Mouse (Mus musculus) right cerebral cortex, postnatal 10 days (tissue): ENCODE measurements at regions not wholly inside any gene's neighbourhood (a gene's known extent, or its start where the extent isn't known, plus 50 kb on each side); places are given as distances from the start of the nearest gene placed in this dataset.

Experiments used
- DNase-seq, 2 experiments: peaks; one replicate each; pipeline ENCODE4 v3.0.0; 2021; ENCODE audit warnings: low spot score in 2 of 2

DNA sequence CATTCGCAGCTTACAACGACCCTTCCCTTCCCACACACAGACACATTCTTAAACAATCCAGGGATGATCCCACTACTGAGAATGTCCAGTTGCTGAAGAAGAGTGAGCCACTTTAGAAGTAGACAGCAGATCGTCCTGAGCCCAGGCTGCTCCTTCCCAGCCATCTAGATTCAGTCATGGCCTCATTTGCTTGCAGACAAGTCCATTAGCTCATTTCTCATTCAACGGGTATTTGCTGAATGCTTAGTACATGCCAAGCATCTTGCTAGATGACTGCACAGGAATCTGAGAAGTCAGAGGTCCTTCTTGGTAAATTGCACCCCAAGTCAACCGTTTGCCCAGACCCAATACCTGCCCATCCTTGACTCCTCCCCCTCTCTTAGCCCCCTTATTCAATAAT lies 57.8 kb downstream of the Ier5 start:
- no peak for DNase-seq

- DNase-seq = no peak
These were observed 58.5 kb downstream of the Ier5 start for GRCm38 (mm10) chr1:155040939-155041371.

DNA sequence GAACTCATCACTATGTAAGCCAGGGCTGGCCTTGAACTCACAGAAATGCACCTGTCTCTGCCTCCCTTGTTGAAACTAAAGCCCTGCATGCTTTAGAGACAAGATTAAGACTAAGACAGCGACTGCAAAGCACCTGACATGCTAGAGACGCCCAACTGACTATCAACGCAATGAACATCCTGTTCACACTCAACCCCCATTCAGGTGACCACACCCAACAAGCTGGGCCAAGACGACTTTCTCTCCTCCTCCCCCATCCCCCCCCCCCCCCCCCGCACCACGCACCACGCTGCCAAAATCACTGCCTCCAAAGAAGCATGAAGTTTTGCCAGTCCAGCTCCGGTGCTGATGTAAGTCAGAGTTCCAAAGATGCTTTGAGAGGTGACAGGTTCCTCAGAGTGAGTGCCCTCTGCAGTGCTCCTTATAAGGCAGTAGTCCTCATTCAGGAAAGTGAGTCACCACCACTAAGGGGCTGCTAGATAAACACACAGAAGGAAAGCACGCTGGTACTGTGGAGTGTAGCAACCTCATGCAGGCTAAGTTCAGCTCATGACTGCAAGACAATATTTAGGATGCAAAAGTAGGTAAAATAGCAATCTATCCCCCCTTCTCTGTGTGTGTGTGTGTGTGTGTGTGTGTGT lies 59.2 kb downstream of the Ier5 start:
- DNase-seq = no peak

DNA sequence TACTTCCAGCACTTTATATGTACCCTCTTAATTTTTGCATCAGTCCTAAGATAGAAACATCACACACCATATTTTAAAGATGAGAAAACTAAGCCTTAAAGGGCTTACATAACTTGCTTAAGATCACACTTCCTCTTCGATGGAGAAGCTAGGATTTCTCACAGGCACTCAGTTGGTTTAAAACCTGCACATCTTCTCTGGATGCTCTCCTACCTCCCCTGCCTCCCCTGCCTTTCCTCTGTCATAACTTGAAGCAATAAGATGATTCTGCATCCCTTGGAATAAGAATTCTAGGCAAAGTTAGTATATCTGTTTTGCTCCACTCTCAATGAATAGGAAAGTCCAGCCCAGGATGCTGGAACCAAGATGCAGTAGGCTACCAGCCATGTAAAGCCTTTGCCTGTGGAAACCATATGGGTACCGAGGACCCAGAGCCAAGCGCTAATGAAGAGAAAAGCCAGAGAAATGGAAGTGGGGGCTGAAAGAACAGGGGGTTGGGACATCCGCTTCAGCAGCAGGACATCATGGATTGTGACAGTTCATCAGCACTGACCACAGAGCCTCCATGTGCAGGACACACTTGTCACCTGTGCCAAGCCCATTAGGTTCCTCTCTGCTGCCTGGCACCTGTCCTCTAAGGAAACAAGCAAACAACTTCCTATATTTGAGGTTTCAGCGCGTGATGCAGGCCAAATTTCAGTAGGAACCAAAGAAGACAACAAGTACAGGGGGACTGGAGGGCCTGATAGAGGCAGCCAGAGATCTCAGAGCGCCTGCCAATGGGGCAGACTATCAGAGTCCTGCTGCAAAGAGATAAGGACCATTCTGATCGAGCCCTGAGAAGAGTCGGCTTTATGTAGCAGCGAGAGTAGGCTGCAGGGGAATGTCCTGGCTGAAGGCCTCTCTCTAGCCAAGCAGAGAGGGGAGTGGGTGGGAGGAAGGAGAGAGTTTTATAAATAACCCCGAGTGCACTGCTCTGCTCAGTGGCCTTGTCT lies 60.5 kb downstream of the Ier5 start:
- no peak for DNase-seq

GRCm38 (mm10) chr1:155037479-155037878 lies 62.0 kb downstream of the Ier5 start:
- DNase-seq = no peak

GRCm38 (mm10) chr1:155030908-155031307 lies 68.5 kb downstream of the Ier5 start:
- no peak for DNase-seq

- DNase-seq = no peak
These were observed 70.1 kb downstream of the Ier5 start for GRCm38 (mm10) chr1:155029195-155029879.

GRCm38 (mm10) chr1:155028735-155029134 lies 70.7 kb downstream of the Ier5 start:
- no peak for DNase-seq

- DNase-seq = no peak
These were observed 71.3 kb downstream of the Ier5 start for GRCm38 (mm10) chr1:155028147-155028546.

DNA sequence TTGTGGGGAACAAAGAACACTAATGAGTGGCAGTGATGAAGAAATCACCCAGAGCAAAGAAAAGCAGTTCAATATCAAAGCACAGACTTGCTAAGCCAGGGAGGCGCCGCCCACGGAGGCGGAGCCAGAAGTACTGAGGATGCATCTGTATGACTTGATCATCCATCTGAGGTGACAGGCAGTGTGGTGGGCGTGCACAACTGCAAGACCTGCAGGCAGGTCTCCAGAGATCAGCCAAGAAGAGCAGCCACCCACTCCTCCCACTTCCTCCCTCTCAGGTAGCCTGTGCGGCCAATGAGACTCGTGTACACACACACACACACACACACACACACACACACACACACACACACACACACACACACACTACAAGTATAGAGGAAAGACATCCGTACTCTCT lies 71.9 kb downstream of the Ier5 start:
- peak; percentile 53 to 57 for DNase-seq

- peak; percentile 88 to 89 for DNase-seq
These were observed 73.5 kb downstream of the Ier5 start for GRCm38 (mm10) chr1:155025862-155026478.

DNA sequence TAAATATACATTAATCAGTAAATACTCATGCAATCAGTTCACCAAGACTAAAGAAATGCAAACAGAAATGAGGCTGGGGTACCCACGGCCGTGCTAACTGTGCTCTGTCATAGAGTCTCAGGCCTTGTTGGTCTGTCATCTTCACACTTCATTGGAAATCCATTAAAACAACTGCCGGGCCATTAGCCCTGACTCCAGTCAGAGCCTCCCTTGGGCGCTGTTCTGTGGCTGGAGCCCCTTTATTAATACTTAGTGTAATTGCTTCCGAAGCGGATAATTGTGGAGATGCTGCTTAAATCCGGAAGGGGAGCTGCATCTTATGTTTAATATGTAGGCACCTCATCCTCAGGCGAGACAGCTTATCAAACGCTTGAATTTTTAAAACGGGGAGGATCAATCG lies 76.1 kb downstream of the Ier5 start:
- no peak for DNase-seq

DNA sequence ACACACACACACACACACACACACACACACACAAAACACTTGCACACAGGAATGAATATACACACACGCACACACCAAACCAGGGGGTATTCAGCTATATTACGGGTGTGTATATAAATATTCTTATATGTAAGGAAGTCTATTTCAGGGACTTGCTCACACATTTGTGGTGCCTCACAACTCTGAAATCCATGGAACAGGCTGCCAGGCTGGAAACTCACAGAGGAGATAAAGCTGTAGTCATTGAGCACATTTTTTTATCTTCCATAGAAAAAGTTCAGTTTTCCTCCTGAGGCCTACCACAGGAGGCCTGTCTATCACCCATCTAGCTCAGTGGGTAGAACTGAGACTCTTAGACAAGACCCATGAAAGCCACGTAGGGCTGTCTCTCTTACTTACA lies 83.8 kb downstream of the Ier5 start:
- DNase-seq = peak; percentile 51 to 70

DNA sequence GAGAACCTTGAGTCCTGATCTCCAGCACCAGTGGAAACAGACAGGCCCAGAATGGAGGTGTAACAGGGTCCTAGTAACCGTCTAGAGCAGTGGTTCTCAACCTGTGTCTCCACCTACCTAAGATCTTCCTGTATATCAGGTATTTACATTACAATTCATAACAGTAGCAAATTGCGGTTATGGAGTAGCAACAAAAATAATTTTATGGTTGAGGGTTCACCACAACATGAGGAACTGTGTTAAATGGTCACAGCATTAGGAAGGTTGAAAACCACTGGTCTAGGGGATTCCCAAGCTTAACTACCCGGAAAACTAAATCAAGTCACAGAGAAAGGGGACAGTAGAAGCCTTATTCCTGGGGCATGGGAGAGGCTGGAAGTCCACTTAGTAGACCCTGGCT lies 84.5 kb downstream of the Ier5 start:
- DNase-seq = no peak

- DNase-seq = peak; percentile 55 to 66
These were observed 85.7 kb downstream of the Ier5 start for GRCm38 (mm10) chr1:155013784-155014183.

DNA sequence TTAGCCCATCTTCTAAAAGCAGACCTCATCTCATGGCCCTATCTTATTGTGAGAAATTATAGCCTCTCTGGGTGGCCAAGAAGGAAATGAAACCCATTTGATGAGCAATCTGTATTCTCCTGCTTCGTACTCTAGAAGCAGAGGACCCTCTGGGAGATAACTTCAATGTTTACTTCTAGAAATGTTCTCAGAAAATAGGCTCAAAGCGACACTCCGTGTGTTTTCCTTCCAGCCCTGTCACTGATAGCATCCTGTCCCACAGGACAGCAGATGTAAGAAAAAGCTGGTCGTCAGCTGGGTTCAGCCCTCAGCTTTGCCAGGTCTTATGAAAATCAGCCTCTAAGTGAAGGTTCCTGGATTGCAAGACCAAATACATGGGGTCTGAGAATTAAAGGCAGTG lies 86.1 kb downstream of the Ier5 start:
- DNase-seq = no peak

DNA sequence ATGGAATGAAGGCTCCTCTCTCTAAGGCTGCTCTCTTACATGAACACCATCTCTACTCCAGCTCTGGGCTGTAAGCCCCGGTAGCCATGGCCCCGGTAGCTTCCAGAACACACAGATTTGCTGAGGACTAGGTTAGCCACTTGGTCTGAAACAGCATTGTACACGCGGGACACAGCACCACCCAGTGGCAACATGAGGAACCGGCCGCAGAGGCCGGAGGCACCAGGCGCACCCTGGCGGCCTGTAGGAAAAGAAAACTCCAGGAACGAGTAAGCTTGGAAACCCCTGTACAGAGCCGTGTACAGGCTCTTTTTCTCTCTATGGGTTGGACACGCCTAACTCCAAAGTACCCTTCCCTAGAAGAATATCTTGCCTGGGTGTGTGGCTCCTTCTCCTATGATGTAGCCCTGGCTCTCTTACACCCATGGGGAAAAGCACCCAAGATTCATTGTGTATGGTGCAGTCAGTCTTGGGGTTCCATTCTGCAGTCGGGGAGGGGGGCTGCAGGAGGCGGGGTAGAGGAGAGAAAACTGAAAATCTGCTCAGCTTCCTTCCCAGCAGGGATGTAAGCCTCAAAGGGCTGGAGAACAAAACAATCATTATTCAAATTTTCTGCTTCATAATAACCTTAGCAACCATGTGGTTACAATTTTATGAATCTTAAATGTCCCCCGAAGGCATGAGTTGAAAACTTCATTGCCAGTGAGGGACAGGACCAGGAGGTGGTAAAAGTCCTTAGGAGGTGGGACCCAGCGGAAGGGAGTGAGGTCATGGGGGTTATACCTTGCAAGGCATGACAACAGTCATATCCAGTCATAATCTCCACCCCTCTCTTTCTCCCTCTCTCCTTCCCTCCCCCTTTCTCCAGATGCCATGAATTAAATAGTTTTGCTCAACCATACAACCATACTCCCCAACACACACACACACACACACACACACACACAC lies 92.6 kb downstream of the Ier5 start:
- DNase-seq = peak; percentile 92 to 93

DNA sequence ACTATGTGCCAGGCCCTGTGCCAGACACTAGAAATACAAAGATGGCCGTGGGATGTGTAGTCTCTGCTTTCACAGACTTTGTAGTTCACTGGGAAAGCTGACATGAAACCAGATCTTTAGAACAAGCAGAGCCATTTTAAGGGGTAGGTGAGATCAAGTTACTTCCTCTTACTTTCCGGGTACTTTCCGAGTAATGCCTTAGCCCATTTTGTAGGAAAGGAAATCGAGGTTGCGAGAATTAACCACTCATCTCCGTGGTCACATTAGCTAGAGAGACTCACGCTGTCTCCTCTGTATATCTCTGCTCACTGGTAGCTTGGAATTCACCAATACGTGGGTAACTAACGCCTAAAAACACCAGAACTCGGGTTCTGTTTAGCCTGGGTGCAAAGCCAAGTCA lies 93.3 kb downstream of the Ier5 start:
- no peak for DNase-seq

GRCm38 (mm10) chr1:155000301-155000700 lies 99.1 kb downstream of the Ier5 start:
- no peak for DNase-seq

DNA sequence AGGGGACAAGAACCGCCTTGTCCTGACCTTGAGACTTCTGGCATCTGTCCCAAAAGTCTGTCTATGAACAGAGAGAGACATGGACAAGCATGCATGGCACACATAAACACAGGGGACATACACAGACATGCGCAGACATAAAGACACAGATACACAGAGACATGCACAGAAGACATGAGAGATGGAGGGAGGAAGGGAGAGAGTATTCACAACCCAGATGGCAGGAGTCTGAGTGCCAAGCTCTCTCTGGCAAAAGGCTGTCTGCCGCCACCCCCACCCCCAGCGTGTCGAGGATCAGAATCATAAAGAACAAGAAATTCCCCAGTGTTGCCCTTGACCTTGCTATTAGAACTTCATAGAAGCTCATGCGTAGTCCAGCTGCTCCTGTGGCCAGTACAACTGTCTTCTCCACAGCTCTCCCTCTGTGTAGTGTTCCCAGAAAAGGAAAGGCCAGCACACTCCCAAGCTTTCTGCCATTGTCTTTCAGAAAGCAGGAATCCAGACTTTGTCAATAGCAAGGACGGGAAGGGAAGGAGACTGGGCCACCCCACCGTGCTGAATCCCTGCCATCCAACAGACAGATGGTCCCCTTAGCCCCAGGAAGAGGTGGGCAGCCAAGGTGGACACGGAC lies 99.8 kb downstream of the Ier5 start:
- DNase-seq = peak; percentile 46 to 60
